Mouse (Mus musculus): ENCODE measurements around the gene Slfn14.

- TF ChIP-seq CTCF (IDR thresholded peaks at IDR 0.05; ENCODE audit: extremely low read depth, insufficient read length, insufficient replicate concordance, low read depth, low read length) (no peak), POLR2A (IDR thresholded peaks at IDR 0.05; ENCODE audit: low read depth, low read length) (no peak)
Observed at GRCm38 (mm10) chr11:83262673-83263072, 23.9 kb downstream of the Slfn14 start.
